ENCODE assay signal across 22 mouse cellular contexts in genomic region chr8:13155358-13155757, GRCm38 (mm10). TPM values are rescaled to one million over a fixed set of nuclear protein-coding genes. Genes with fewer than 3 reads are reported as not detected.
DNase-seq lines count a peak whose midpoint lies in the region; ATAC-seq and TF ChIP-seq lines count a peak whose summit lies in the region.
"Had no signal": no experiment of that assay in that cellular context is flagged by ENCODE, and none has a peak within 500 bp of the region (broad histone marks: within the 10 kb centered on the region; RNA-seq: fewer than 3 reads in every experiment).

No protein-coding gene starts in this region.

- no peak for DNase-seq in gastrocnemius, adult 2 months
- DNase-seq in gastrocnemius, postnatal 25 days = no peak
- peak; percentile 31 for DNase-seq in lung, postnatal 36 days
- DNase-seq in lung, adult 18-20 months = no peak
- DNase-seq in right cerebral cortex, postnatal 25 days = no peak
- DNase-seq in frontal cortex, postnatal 14 days (ENCODE audit: low spot score in 2 of 2) = no peak
- DNase-seq: adrenal gland, postnatal 36 days; cerebellum, adult 18-20 months; cerebellum, postnatal 25 days; gastrocnemius, postnatal 10 days; heart, adult 2 months; kidney, adult 11 months; lung, embryonic 14.5 days; right cerebral cortex, adult 18-20 months had no signal

- peak overlapping the region; percentile 99 for H3K27ac ChIP-seq in gastrocnemius, adult 2 months
- H3K27ac ChIP-seq: forebrain, embryonic 13.5 days; heart, embryonic 13.5 days; hindbrain, embryonic 12.5 days; kidney, embryonic 15.5 days; neural tube, embryonic 15.5 days had no signal

- H3K4me3 ChIP-seq in gastrocnemius, adult 2 months = no peak overlapping the region; the same call in 1 of the 2 replicates
- H3K4me3 ChIP-seq: forebrain, embryonic 13.5 days; heart, adult 2 months; heart, embryonic 13.5 days; hindbrain, embryonic 12.5 days; kidney, embryonic 15.5 days; neural tube, embryonic 15.5 days had no signal

- no peak for TF ChIP-seq CTCF in gastrocnemius, adult 2 months (IDR thresholded peaks at IDR 0.05)

- intact Hi-C loops in gastrocnemius, adult 2 months (cut with DNase I) = no loop called here

- peak; percentile 68 for ATAC-seq in granulocyte monocyte progenitor cell, adult 5-6 weeks (replicated peaks; ENCODE audit: poor library complexity, severe bottlenecking)
- peak; percentile 36 for ATAC-seq in monocyte, adult 5-6 weeks (replicated peaks; ENCODE audit: insufficient number of reproducible peaks, low FRiP score, low TSS enrichment, poor library complexity, severe bottlenecking)
- ATAC-seq: forebrain, embryonic 13.5 days; midbrain, embryonic 16.5 days had no signal

RNA-seq across cellular contexts. Expression of gene Lamp1, which starts 3.6 kb away (rescaled TPM):
- 100 to 1,000 TPM; 378 to 400 TPM for total RNA-seq in gastrocnemius, adult 2 months (2021)
- 100 to 1,000 TPM; 294 to 322 TPM for total RNA-seq in gastrocnemius, postnatal 25 days (2021)
- 251 and 283 TPM in 2 replicates for total RNA-seq in granulocyte monocyte progenitor cell, adult 5-6 weeks (2014; fragmentation: Nextera tagmentation)
- total RNA-seq in granulocyte monocyte progenitor cell, adult 5-6 weeks (2017) = 269 and 301 TPM in 2 replicates
- 344 to 634 TPM (median 510 TPM) in 3 replicates for total RNA-seq in monocyte, adult 5-6 weeks (2017)

RNA-seq across cellular contexts. Expression of gene Grtp1, which starts 45.1 kb away (rescaled TPM):
- total RNA-seq in gastrocnemius, adult 2 months (2021) = 10 to 100 TPM in 1 of 2 experiments, 1 to 10 TPM in 1; 9.7 to 20.6 TPM
- 10 to 100 TPM; 16.3 to 17.3 TPM for total RNA-seq in gastrocnemius, postnatal 25 days (2021)
- not detected in 2 replicates for total RNA-seq in granulocyte monocyte progenitor cell, adult 5-6 weeks (2014; fragmentation: Nextera tagmentation)
- total RNA-seq in granulocyte monocyte progenitor cell, adult 5-6 weeks (2017) = 0.56 TPM in 1 of 2 replicates, not detected in the other
- 0.57 to 0.85 TPM in 2 of 3 replicates, not detected in the other for total RNA-seq in monocyte, adult 5-6 weeks (2017)

RNA-seq across cellular contexts. Expression of gene Cul4a, which starts 49.9 kb away (rescaled TPM):
- 10 to 100 TPM; 67.6 to 68.5 TPM for total RNA-seq in gastrocnemius, adult 2 months (2021)
- 10 to 100 TPM; 62.2 to 66.4 TPM for total RNA-seq in gastrocnemius, postnatal 25 days (2021)
- 69.2 and 91.5 TPM in 2 replicates for total RNA-seq in granulocyte monocyte progenitor cell, adult 5-6 weeks (2014; fragmentation: Nextera tagmentation)
- 76.6 and 97.6 TPM in 2 replicates for total RNA-seq in granulocyte monocyte progenitor cell, adult 5-6 weeks (2017)
- 46.1 to 54.5 TPM (median 48.9 TPM) in 3 replicates for total RNA-seq in monocyte, adult 5-6 weeks (2017)

RNA-seq across cellular contexts. Expression of gene Pcid2, which starts 50.1 kb away (rescaled TPM):
- total RNA-seq in gastrocnemius, adult 2 months (2021) = 1 to 10 TPM; 7.4 to 7.7 TPM
- 1 to 10 TPM; 7.1 to 8.0 TPM for total RNA-seq in gastrocnemius, postnatal 25 days (2021)
- 26.4 and 28.0 TPM in 2 replicates for total RNA-seq in granulocyte monocyte progenitor cell, adult 5-6 weeks (2014; fragmentation: Nextera tagmentation)
- 17.1 and 20.2 TPM in 2 replicates for total RNA-seq in granulocyte monocyte progenitor cell, adult 5-6 weeks (2017)
- 20.6 to 37.0 TPM (median 28.1 TPM) in 3 replicates for total RNA-seq in monocyte, adult 5-6 weeks (2017)
